Mouse (Mus musculus) cerebellum, adult 18-20 months (tissue): ENCODE data around the gene Gm10229.
"Not testable (repeated sequence)": the region's sequence is repeated elsewhere in the genome, so short reads cannot be mapped to it uniquely, and the experiment has no call there.

Experiments used
- DNase-seq, 2 experiments: peaks; one replicate each; pipeline ENCODE4 v3.0.0; 2021

The Gm10229 gene

DNA sequence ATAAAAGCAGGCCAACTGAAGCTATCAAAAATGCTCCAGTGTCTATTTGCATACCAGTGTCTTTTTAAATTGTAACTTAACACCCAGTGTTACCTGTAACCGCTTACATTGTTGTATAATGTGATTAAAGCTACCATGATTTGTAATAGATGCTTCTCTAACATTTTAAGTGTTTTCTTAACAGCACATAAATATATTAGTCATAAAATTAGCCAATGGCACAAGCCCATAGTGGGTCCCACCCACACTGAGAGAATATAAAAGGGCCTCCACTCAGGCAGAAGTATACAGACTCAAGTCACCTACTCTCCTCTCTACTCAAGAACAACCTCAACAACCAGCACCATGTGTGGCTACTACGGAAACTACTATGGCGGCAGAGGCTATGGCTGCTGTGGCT, at the start of gene Gm10229:
Gene Gm10229, plus strand, starts transcription at position 301 of the 400 bp plus-strand sequence.
- not testable (repeated sequence) for DNase-seq

DNA sequence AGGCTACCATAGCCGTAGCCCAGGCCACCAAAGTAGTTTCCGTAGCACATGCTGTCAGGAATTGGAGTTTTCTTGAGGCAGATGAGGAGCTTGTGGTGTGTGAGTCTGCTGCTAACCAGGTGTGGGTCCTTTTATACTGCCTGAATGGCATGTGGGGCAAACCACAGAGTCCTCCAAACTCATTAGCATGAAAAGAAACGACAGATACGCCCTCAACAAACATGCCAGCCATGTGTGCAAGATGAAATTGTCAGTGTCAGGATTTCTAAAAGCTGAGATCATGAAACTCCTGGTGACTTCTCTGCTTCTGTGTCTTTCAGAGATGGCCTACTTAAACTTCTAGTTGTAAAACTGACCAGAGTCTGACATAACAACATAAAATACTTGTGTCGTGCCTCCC, 4.4 kb upstream of the Gm10229 start, which contains the start of gene Krtap22-2:
Gene Krtap22-2, minus strand, starts transcription at position 101 of the 400 bp plus-strand sequence.
- no peak for DNase-seq

DNA sequence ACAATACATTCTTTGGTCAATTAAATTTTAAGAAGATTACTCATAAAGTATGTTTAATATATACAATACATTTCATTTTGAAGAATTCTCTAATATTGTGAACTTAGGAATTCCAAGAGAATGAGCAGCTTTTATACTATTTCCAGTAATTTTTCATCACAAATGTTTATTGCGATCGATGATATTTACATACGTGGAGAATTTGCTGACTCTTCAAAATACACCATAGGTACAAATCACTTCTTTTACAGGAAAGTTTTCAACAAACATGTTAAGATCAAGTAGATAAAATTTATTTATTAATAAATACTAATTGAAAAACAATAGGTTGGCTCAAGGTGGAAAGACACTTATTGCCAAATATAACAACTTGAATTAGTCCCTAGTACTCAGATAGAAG, 1.1 kb upstream of the Gm10229 start:
- no peak for DNase-seq

DNA sequence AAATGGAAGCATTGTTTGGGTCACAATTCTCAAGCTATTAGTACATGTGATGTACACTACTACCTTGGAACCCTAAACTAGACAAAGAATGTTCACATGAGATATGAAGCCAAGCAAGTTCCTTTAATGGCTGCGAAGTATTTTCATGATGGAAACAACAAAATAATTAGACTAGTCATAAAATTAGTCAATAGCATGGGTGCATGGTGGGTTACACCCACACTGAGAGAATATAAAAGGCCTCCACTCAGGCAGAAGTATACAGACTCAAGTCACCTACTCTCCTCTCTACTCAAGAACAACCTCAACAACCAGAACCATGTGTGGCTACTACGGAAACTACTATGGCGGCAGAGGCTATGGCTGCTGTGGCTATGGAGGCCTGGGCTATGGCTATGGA, 16.3 kb downstream of the Gm10229 start, which contains the start of gene Krtap6-1:
Gene Krtap6-1, plus strand, starts transcription at position 301 of the 400 bp plus-strand sequence.
- DNase-seq = not testable (repeated sequence)

DNA sequence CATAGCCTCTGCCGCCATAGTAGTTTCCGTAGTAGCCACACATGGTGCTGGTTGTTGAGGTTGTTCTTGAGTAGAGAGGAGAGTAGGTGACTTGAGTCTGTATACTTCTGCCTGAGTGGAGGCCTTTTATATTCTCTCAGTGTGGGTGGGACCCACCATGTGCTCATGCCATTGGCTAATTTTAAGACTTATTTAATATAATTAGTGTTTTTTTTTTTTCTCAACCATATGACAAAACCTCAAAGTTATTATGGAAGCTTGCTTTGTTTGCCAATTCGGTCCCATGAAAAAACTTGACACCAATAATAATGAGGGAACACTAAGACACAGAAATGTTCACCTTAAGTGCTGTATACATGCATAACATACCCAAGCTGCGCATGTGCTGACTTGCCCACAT, 26.3 kb downstream of the Gm10229 start, which contains the start of gene Gm10228:
Gene Gm10228, minus strand, starts transcription at position 101 of the 400 bp plus-strand sequence.
- not testable (repeated sequence) for DNase-seq

DNA sequence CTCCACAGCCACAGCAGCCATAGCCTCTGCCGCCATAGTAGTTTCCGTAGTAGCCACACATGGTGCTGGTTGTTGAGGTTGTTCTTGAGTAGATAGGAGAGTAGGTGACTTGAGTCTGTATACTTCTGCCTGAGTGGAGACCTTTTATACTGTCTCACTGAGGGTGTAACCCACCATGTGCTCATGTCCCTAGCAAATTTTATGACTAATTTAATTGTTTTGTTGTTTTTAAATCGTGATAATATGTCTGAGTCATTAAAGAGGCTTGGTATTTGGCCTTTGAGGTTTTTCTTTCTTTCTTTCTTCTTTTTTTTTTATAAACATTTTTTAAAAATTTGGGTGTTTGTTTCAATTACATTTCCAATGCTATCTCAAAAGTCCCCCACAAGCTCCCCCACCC, 32.7 kb downstream of the Gm10229 start, which contains the start of gene Krtap6-5:
Gene Krtap6-5, minus strand, starts transcription at position 101 of the 400 bp plus-strand sequence.
- DNase-seq = no peak

DNA sequence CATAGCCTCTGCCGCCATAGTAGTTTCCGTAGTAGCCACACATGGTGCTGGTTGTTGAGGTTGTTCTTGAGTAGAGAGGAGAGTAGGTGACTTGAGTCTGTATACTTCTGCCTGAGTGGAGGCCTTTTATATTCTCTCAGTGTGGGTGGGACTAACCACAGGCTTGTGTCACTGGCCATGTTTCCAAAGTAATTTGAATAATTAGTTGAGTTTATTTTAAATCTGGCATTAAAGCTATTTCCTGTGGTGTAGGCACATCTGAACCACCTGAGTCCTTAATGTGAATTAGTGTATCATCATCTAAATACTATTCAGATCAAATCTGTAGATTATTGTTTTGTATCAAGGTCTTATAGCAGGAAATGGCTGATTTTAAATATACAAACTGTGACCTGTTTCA, 48.8 kb downstream of the Gm10229 start, which contains the start of gene 1110025L11Rik:
Gene 1110025L11Rik, minus strand, starts transcription at position 101 of the 400 bp plus-strand sequence.
- not testable (repeated sequence) for DNase-seq
